Mouse (Mus musculus) 3134 (cell line): ENCODE measurements at regions not wholly inside any gene's neighbourhood (a gene's known extent, or its start where the extent isn't known, plus 50 kb on each side); places are given as distances from the start of the nearest gene placed in this dataset.

Source experiments
- DNase-seq: peaks from one replicate; pipeline ENCODE4 v3.0.0-alpha.2; 2011; ENCODE audit warnings: low spot score; ENCODE audit not compliant: insufficient read length; ENCODE audit errors: extremely low read depth

DNA sequence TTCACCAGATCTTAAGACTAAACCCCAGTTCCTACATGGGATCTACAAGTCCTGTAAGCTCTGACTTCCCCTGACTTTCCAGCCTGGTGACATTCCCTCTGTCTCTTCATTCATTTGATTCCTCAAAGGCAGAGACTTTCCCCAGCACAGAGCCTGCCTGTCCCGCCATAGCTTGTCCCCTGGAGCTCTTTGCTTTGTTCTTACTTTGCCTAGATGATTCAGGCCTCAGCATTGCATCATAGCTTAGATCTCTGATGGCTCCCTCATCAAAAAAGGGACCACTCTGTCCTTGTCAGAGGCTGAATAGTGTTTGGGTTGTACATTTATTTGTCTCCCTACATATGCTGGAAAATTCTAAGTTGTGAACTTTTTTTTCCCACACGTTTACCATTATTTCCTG is 57.6 kb upstream of the Exoc6 start:
- no peak for DNase-seq

DNA sequence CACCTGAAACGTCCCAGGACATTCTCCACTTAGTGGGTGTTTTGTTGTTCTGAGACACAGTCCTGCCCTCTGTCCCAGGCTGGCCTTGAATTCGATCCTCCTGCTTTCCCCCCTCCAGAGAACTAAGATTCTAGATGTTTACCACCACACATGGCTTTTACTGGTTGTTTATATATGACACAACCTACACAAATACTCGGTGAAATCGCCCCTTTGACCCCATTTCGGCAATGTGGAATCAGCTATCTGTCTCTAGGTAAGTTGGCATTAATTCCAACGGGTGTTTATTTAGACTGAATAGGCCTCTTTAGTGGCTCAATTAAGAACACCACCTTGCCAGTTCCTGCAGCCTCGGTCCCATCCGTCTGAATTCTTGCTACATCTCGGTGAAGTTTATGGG is 56.8 kb upstream of the Exoc6 start:
- no peak for DNase-seq

- DNase-seq = no peak
Measured at GRCm38 (mm10) chr19:37493921-37494485, 56.2 kb upstream of the Exoc6 start.

- DNase-seq = no peak
Measured at GRCm38 (mm10) chr19:37494806-37495205, 55.4 kb upstream of the Exoc6 start.

GRCm38 (mm10) chr19:37495319-37496270 is 54.6 kb upstream of the Exoc6 start:
- peak; percentile 63 for DNase-seq

DNA sequence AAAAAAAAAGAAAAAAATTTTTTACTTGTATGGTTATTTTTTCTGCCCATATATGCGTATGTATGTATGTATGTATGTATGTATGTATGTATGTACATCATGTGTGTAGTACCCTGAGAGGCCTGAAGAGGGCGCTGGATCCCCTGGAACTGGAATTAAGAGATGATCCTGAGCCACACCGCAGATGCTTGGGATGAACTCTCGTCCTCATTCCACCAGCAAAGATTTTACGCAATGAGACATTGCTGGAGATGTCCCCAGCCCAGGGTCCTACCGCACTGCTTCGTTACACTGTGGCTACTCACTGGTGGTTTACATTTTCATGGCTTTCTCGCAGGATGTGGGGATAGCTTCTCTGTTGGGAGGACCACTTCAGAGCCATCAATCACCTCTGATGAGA is 53.5 kb upstream of the Exoc6 start:
- no peak for DNase-seq

DNA sequence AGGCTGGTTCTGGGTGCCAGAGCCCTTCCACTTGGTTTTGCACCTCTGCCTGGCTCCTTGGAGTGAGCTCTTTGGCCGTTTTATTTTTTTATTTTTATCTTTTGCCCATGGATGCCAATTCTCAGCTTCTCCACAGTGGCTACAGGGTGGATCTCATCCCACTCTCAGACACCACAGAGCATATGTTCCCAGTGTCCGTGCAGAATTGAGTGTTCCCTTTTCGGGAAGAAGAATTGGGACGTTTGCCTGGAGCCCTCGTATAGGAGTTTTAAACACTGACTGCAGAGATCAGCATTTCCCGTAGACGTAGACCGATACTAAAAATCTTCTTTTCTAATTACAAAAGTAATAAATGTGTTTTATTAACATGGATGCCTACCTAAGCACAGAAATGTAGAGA is 53.1 kb upstream of the Exoc6 start:
- DNase-seq = no peak

DNA sequence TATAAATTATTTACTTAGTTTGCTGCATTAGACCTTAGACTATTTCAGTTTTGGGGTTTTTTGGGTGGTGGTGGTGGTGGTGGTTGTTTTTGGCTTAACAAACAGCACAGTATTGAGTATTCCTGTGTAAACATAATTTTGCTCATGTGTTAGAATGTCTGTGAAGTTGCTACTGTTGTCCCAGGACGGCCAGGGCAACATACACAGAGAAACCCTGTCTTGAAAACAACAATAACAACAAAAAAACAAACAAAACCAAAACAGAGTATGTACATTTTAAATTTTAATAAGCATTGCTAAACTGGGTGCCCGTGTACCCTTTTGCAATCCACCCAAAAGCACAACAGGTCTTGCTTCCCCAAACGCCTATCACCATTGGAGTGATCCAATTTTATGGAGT is 51.8 kb upstream of the Exoc6 start:
- no peak for DNase-seq
